Comparison of ENCODE assay signal across 24 mouse cellular contexts in genomic region chr13:45468751-45469150, GRCm38 (mm10). TPM values are rescaled to one million over a fixed set of nuclear protein-coding genes. Genes with fewer than 3 reads are reported as not detected.
DNase-seq lines count a peak whose midpoint lies in the region; ATAC-seq and TF ChIP-seq lines count a peak whose summit lies in the region.
"Had no signal": no experiment of that assay in that cellular context is flagged by ENCODE, and none has a peak within 500 bp of the region (broad histone marks: within the 10 kb centered on the region; RNA-seq: fewer than 3 reads in every experiment).

No protein-coding gene starts in this region.

- TF ChIP-seq CTCF in heart, adult 2 months (IDR thresholded peaks at IDR 0.05), result no peak
- no peak for TF ChIP-seq CTCF in liver, postnatal 0 days (IDR thresholded peaks at IDR 0.05; ENCODE audit: low read depth)
- TF ChIP-seq CTCF in bone marrow, adult 2 months (IDR thresholded peaks at IDR 0.05; ENCODE audit: control insufficient read depth, insufficient read depth, low read length), result no peak

- TF ChIP-seq EP300 in heart, adult 2 months (IDR thresholded peaks at IDR 0.05; ENCODE audit: insufficient read depth, low read depth, low read length), result no peak
- no peak for TF ChIP-seq EP300 in liver, postnatal 0 days (IDR thresholded peaks at IDR 0.05; ENCODE audit: low read depth)

- no peak overlapping the region for H3K4me2 ChIP-seq in liver, postnatal 0 days (ENCODE audit: low read depth, low read length)
- no peak overlapping the region for H3K4me2 ChIP-seq in liver, embryonic 11.5 days
- no peak overlapping the region for H3K4me2 ChIP-seq in limb, embryonic 11.5 days (ENCODE audit: low read depth, severe bottlenecking)
- H3K4me2 ChIP-seq: heart, embryonic 15.5 days; liver, embryonic 12.5 days had no signal

- no peaks in the 10 kb centered on the region for H3K27me3 ChIP-seq in heart, adult 2 months (ENCODE audit: control insufficient read depth, insufficient read depth, low read length)
- H3K27me3 ChIP-seq in liver, postnatal 0 days (ENCODE audit: insufficient read depth, low read length), result peaks cover 14% of the 10 kb centered on the region; the same call in 1 of the 2 replicates
- H3K27me3 ChIP-seq in liver, embryonic 11.5 days (replicated peaks; ENCODE audit: control insufficient read depth, insufficient read depth, low read length), result no peaks in the 10 kb centered on the region
- no peaks in the 10 kb centered on the region for H3K27me3 ChIP-seq in limb, embryonic 11.5 days (ENCODE audit: control insufficient read depth, insufficient read depth, low read length)
- H3K27me3 ChIP-seq: heart, embryonic 15.5 days; Patski; stomach, embryonic 15.5 days had no signal

- no peaks in the 10 kb centered on the region for H3K9me3 ChIP-seq in liver, postnatal 0 days (ENCODE audit: low read length)
- H3K9me3 ChIP-seq in liver, embryonic 11.5 days (ENCODE audit: control insufficient read depth, low read length), result no peaks in the 10 kb centered on the region
- H3K9me3 ChIP-seq in limb, embryonic 11.5 days (ENCODE audit: control insufficient read depth, low read length), result no peaks in the 10 kb centered on the region
- H3K9me3 ChIP-seq: forebrain, embryonic 13.5 days; heart, embryonic 10.5 days; heart, embryonic 15.5 days; liver, embryonic 12.5 days; stomach, embryonic 15.5 days had no signal

- ATAC-seq in liver, postnatal 0 days, result no peak
- no peak for ATAC-seq in liver, embryonic 11.5 days (replicated peaks; ENCODE audit: low FRiP score)
- no peak for ATAC-seq in limb, embryonic 11.5 days (ENCODE audit: insufficient number of reproducible peaks, low FRiP score, low TSS enrichment, low read depth)
- ATAC-seq: forebrain, embryonic 13.5 days; inflammation-experienced regulatory T-cells, adult 6 months; liver, embryonic 12.5 days; lung, postnatal 0 days; midbrain, embryonic 16.5 days had no signal

- no peak overlapping the region for H3K27ac ChIP-seq in heart, adult 2 months
- peak overlapping the region; percentile 77; the same call in 1 of the 2 replicates for H3K27ac ChIP-seq in liver, postnatal 0 days (ENCODE audit: low read depth)
- no peak overlapping the region for H3K27ac ChIP-seq in liver, embryonic 11.5 days (ENCODE audit: low read depth, low read length)
- peak overlapping the region; percentile 85 for H3K27ac ChIP-seq in bone marrow, adult 2 months (ENCODE audit: control insufficient read depth, insufficient read depth, low read depth, low read length, poor library complexity)
- peak overlapping the region; percentile 92 for H3K27ac ChIP-seq in limb, embryonic 11.5 days (replicated peaks; ENCODE audit: low read depth, low read length)
- H3K27ac ChIP-seq: forebrain, embryonic 13.5 days; heart, embryonic 15.5 days; liver, embryonic 12.5 days had no signal

- intact Hi-C loops in heart, adult 2 months (cut with DNase I), result no loop called here
- intact Hi-C loops in left cerebral cortex, postnatal 25 days (cut with DNase I), result no loop called here

- H3K79me2 ChIP-seq in heart, adult 2 months (replicated peaks; ENCODE audit: control insufficient read depth, insufficient read depth, low read length), result no peaks in the 10 kb centered on the region

- no peaks in the 10 kb centered on the region for H3K36me3 ChIP-seq in heart, adult 2 months (ENCODE audit: control insufficient read depth, insufficient read depth, low read length)
- no peaks in the 10 kb centered on the region for H3K36me3 ChIP-seq in liver, postnatal 0 days (replicated peaks; ENCODE audit: insufficient read depth, low read length)
- H3K36me3 ChIP-seq in liver, embryonic 11.5 days (ENCODE audit: control insufficient read depth, insufficient read depth, low read length), result no peaks in the 10 kb centered on the region
- H3K36me3 ChIP-seq in limb, embryonic 11.5 days (ENCODE audit: control insufficient read depth, insufficient read depth, low read length), result no peaks in the 10 kb centered on the region
- H3K36me3 ChIP-seq: heart, embryonic 10.5 days; heart, embryonic 15.5 days; liver, embryonic 12.5 days; stomach, embryonic 15.5 days had no signal

- no peak overlapping the region for H3K9ac ChIP-seq in heart, adult 2 months (ENCODE audit: low read depth, low read length)
- H3K9ac ChIP-seq in liver, postnatal 0 days (replicated peaks), result no peak overlapping the region
- H3K9ac ChIP-seq in liver, embryonic 11.5 days (ENCODE audit: low read depth, low read length), result no peak overlapping the region
- H3K9ac ChIP-seq in limb, embryonic 11.5 days (ENCODE audit: low read length), result no peak overlapping the region
- H3K9ac ChIP-seq: heart, embryonic 15.5 days; hindbrain, embryonic 14.5 days; liver, embryonic 12.5 days; stomach, embryonic 15.5 days had no signal

- H3K4me1 ChIP-seq in heart, adult 2 months (ENCODE audit: control insufficient read depth, insufficient read depth, low read length), result peaks cover 2% of the 10 kb centered on the region; the same call in 1 of the 2 replicates
- peaks cover 3% of the 10 kb centered on the region; the same call in 1 of the 2 replicates for H3K4me1 ChIP-seq in liver, postnatal 0 days (ENCODE audit: insufficient read depth)
- H3K4me1 ChIP-seq in liver, embryonic 11.5 days (replicated peaks; ENCODE audit: control insufficient read depth, insufficient read depth, low read length), result peaks cover 3% of the 10 kb centered on the region; the same call in 1 of the 2 replicates
- H3K4me1 ChIP-seq in bone marrow, adult 2 months (ENCODE audit: control insufficient read depth, insufficient read depth, low read length), result no peaks in the 10 kb centered on the region; the same call in 1 of the 2 replicates
- H3K4me1 ChIP-seq in limb, embryonic 11.5 days (ENCODE audit: control insufficient read depth, insufficient read depth, low read length), result peaks cover 20% of the 10 kb centered on the region
- H3K4me1 ChIP-seq: liver, embryonic 12.5 days had no signal

- peak; percentile 86 for DNase-seq in heart, adult 11 months
- no peak for DNase-seq in heart, adult 2 months
- DNase-seq in liver, postnatal 0 days, result no peak
- DNase-seq in liver, embryonic 11.5 days (ENCODE audit: low spot score), result no peak
- no peak for DNase-seq in limb, embryonic 11.5 days (ENCODE audit: low spot score)
- no peak for DNase-seq in adrenal gland, postnatal 14 days
- DNase-seq in left cerebral cortex, postnatal 25 days (ENCODE audit: low spot score in 2 of 2), result no peak
- DNase-seq: adrenal gland, postnatal 25 days; cerebellum, adult 18-20 months; layer of hippocampus, adult 9-11 months; right cerebral cortex, adult 18-20 months; right cerebral cortex, postnatal 4 days; thymus, postnatal 25 days had no signal

- no peak for TF ChIP-seq POLR2A in heart, adult 2 months (IDR thresholded peaks at IDR 0.05; ENCODE audit: insufficient read depth, low read depth, low read length)
- TF ChIP-seq POLR2A in bone marrow, adult 2 months (IDR thresholded peaks at IDR 0.05; ENCODE audit: borderline replicate concordance, control insufficient read depth, low read depth, low read length), result no peak

- H3K4me3 ChIP-seq in heart, adult 2 months, result no peak overlapping the region
- no peak overlapping the region for H3K4me3 ChIP-seq in liver, postnatal 0 days (ENCODE audit: low read depth, low read length)
- H3K4me3 ChIP-seq in liver, embryonic 11.5 days (ENCODE audit: low read depth, low read length), result no peak overlapping the region
- no peak overlapping the region for H3K4me3 ChIP-seq in bone marrow, adult 2 months (replicated peaks; ENCODE audit: control insufficient read depth, low read depth, low read length)
- no peak overlapping the region for H3K4me3 ChIP-seq in limb, embryonic 11.5 days (ENCODE audit: low read depth, low read length)
- H3K4me3 ChIP-seq: forebrain, embryonic 13.5 days; heart, embryonic 10.5 days; heart, embryonic 15.5 days; liver, embryonic 12.5 days; stomach, embryonic 15.5 days had no signal

- WGBS in heart, adult 2 months, result 76% methylated on average over 5 of the region's 5 CpGs
- WGBS in liver, postnatal 0 days (ENCODE audit: insufficient replicate concordance), result 76% methylated on average over 5 of the region's 5 CpGs
- 84% methylated on average over 5 of the region's 5 CpGs for WGBS in liver, embryonic 11.5 days
- 73% methylated on average over 5 of the region's 5 CpGs for WGBS in bone marrow, adult 2 months
- 67% methylated on average over 5 of the region's 5 CpGs for WGBS in limb, embryonic 11.5 days

RNA-seq across cellular contexts. Expression of gene Gmpr, which starts 38.5 kb away (rescaled TPM):
- total RNA-seq in heart, adult 2 months (2021), result 100 to 1,000 TPM; 139 to 158 TPM
- 171 and 198 TPM in 2 replicates for polyA plus RNA-seq in heart, adult 2 months (2012; rRNA removed)
- 63.6 and 75.5 TPM in 2 replicates for polyA plus RNA-seq in liver, postnatal 0 days (2015; fragmentation: Nextera tagmentation; extraction: Ambion mirVana)
- polyA plus RNA-seq in liver, embryonic 11.5 days (2014; fragmentation: Nextera tagmentation; extraction: Ambion mirVana), result 200 and 221 TPM in 2 replicates
- polyA plus RNA-seq in bone marrow, adult 2 months (2011; ENCODE audit: insufficient read depth, insufficient read length, low replicate concordance, missing spikeins), result 7.9 and 10.9 TPM in 2 replicates
- polyA plus RNA-seq in limb, embryonic 11.5 days (2014; fragmentation: Nextera tagmentation; extraction: Ambion mirVana), result 19.9 and 23.6 TPM in 2 replicates
- 142 and 201 TPM in 2 replicates for total RNA-seq in adrenal gland, postnatal 14 days (2021)
- total RNA-seq in left cerebral cortex, postnatal 25 days (2021), result 10 to 100 TPM; 41.8 to 47.4 TPM

Comparison
In these comparisons a context has a peak if more than half of its experiments do, and no peak if none do; other contexts are left out.
1. H3K27ac ChIP-seq: peak in liver, postnatal 0 days (single experiment), bone marrow, adult 2 months (single experiment) and limb, embryonic 11.5 days (single experiment); none in heart, adult 2 months (single experiment) and liver, embryonic 11.5 days (single experiment).